8 mouse cellular contexts compared by ENCODE assay signal in genomic region chr11:3374293-3374645, GRCm38 (mm10). TPM values are rescaled to one million over a fixed set of nuclear protein-coding genes. Genes with fewer than 3 reads are reported as not detected.
DNase-seq lines count a peak whose midpoint lies in the region; ATAC-seq and TF ChIP-seq lines count a peak whose summit lies in the region.

No protein-coding gene starts in this region.

- H3K4me2 ChIP-seq in forebrain, embryonic 15.5 days (replicated peaks) = no peak overlapping the region; the same call in 1 of the 2 replicates
- H3K4me2 ChIP-seq in midbrain, embryonic 13.5 days (replicated peaks) = peak overlapping the region; percentile 34

- peaks cover 76% of the 10 kb centered on the region for H3K4me1 ChIP-seq in E14TG2a.4 (replicated peaks; ENCODE audit: low read depth, low read length)
- peaks cover 45% of the 10 kb centered on the region for H3K4me1 ChIP-seq in forebrain, embryonic 15.5 days
- H3K4me1 ChIP-seq in midbrain, embryonic 13.5 days (replicated peaks) = peaks cover 44% of the 10 kb centered on the region

- peak overlapping the region; percentile 41 for H3K4me3 ChIP-seq in E14TG2a.4 (replicated peaks; ENCODE audit: low read length)
- H3K4me3 ChIP-seq in forebrain, embryonic 15.5 days = no peak overlapping the region
- no peak overlapping the region for H3K4me3 ChIP-seq in midbrain, embryonic 13.5 days (replicated peaks)

- WGBS in forebrain, embryonic 15.5 days = 8% methylated on average over 7 of the region's 7 CpGs
- 6% methylated on average over 7 of the region's 7 CpGs for WGBS in midbrain, embryonic 13.5 days

- peak overlapping the region; percentile 66 for H3K27ac ChIP-seq in forebrain, embryonic 15.5 days (replicated peaks)
- peak overlapping the region; percentile 54 for H3K27ac ChIP-seq in midbrain, embryonic 13.5 days

- peak; percentile 23 to 45 for DNase-seq in cerebellum, postnatal 10 days
- no peak for DNase-seq in cerebellum, postnatal 36 days
- no peak for DNase-seq in natural killer cell, adult 2 months (ENCODE audit: low spot score in 2 of 2)
- no peak for DNase-seq in cerebellum, postnatal 14 days
- DNase-seq in layer of hippocampus, postnatal 14 days (ENCODE audit: low spot score in 2 of 2) = no peak

- H3K36me3 ChIP-seq in E14TG2a.4 (ENCODE audit: insufficient read depth, low read length) = peaks cover 14% of the 10 kb centered on the region; the same call in 1 of the 2 replicates
- H3K36me3 ChIP-seq in forebrain, embryonic 15.5 days = no peaks in the 10 kb centered on the region
- H3K36me3 ChIP-seq in midbrain, embryonic 13.5 days = no peaks in the 10 kb centered on the region

- TF ChIP-seq CTCF in E14TG2a.4 (conservative IDR thresholded peaks at IDR 0.05; ENCODE audit: low read length) = no peak

- H3K9ac ChIP-seq in forebrain, embryonic 15.5 days (replicated peaks) = no peak overlapping the region
- H3K9ac ChIP-seq in midbrain, embryonic 13.5 days (replicated peaks) = peak overlapping the region; percentile 39; the same call in 1 of the 2 replicates

- H3K27me3 ChIP-seq in E14TG2a.4 (ENCODE audit: insufficient read depth, low read length) = no peaks in the 10 kb centered on the region
- H3K27me3 ChIP-seq in forebrain, embryonic 15.5 days = no peaks in the 10 kb centered on the region
- H3K27me3 ChIP-seq in midbrain, embryonic 13.5 days = no peaks in the 10 kb centered on the region

- ATAC-seq in forebrain, embryonic 15.5 days (replicated peaks) = no peak
- no peak for ATAC-seq in midbrain, embryonic 13.5 days

- H3K9me3 ChIP-seq in E14TG2a.4 (ENCODE audit: low read length) = no peaks in the 10 kb centered on the region
- no peaks in the 10 kb centered on the region for H3K9me3 ChIP-seq in forebrain, embryonic 15.5 days
- no peaks in the 10 kb centered on the region for H3K9me3 ChIP-seq in midbrain, embryonic 13.5 days

RNA-seq across cellular contexts. Expression of gene Limk2, which starts 34.7 kb away (rescaled TPM):
- 98.1 and 103 TPM in 2 replicates for polyA plus RNA-seq in forebrain, embryonic 15.5 days (2015; fragmentation: Nextera tagmentation; extraction: Ambion mirVana)
- 134 and 138 TPM in 2 replicates for polyA plus RNA-seq in midbrain, embryonic 13.5 days (2015; fragmentation: Nextera tagmentation; extraction: Ambion mirVana)
- 100 to 1,000 TPM in 1 of 2 experiments, 10 to 100 TPM in 1; 98.7 to 113 TPM for total RNA-seq in layer of hippocampus, postnatal 14 days (2021)

RNA-seq across cellular contexts. Expression of gene Pik3ip1, which starts 44.1 kb away (rescaled TPM):
- 34.4 and 36.6 TPM in 2 replicates for polyA plus RNA-seq in forebrain, embryonic 15.5 days (2015; fragmentation: Nextera tagmentation; extraction: Ambion mirVana)
- 24.2 and 25.1 TPM in 2 replicates for polyA plus RNA-seq in midbrain, embryonic 13.5 days (2015; fragmentation: Nextera tagmentation; extraction: Ambion mirVana)
- 10 to 100 TPM; 29.5 to 35.1 TPM for total RNA-seq in layer of hippocampus, postnatal 14 days (2021)

Comparison
In these comparisons a context has a peak if more than half of its experiments do, and no peak if none do; other contexts are left out.
1. DNase-seq: peak in cerebellum, postnatal 10 days (2 of 2); none in cerebellum, postnatal 36 days (0 of 2), natural killer cell, adult 2 months (0 of 2), cerebellum, postnatal 14 days (0 of 2) and layer of hippocampus, postnatal 14 days (0 of 2).